Mouse (Mus musculus) CH12.LX (cell line): ENCODE data around the gene Ube2e1.
A peak's percentile ranks its signal among the peaks of the same experiment; 100 is the strongest.

Experiments used
- CTCF ChIP-seq, 2 experiments: IDR thresholded peaks in 1 of 2; conservative IDR thresholded peaks in 1 of 2; 2 replicates each; pipeline ENCODE4 v1.5.1; 2011 to 2012; ENCODE audit warnings: low read depth in 2 of 2, low read length in 2 of 2, improper control_type of control experiment in 1 of 2, inconsistent platforms in 1 of 2, mild to moderate bottlenecking in 1 of 2, moderate library complexity in 1 of 2
- EP300 ChIP-seq: IDR thresholded peaks from 2 replicates; pipeline ENCODE4 v1.6.1; 2011; ENCODE audit warnings: low read length, improper control_type of control experiment
- MAX ChIP-seq: IDR thresholded peaks from 2 replicates; pipeline ENCODE4 v1.6.1; 2011; ENCODE audit warnings: low read length, improper control_type of control experiment
- MEF2A ChIP-seq: IDR thresholded peaks from 2 replicates; pipeline ENCODE4 v1.6.1; 2014; ENCODE audit warnings: low read depth, mild to moderate bottlenecking, inconsistent platforms, low read length, improper control_type of control experiment, borderline replicate concordance
- MXI1 ChIP-seq: IDR thresholded peaks from 2 replicates; pipeline ENCODE4 v1.6.1; 2011; ENCODE audit warnings: mild to moderate bottlenecking, low read depth, low read length, improper control_type of control experiment
- MYC ChIP-seq: IDR thresholded peaks from 2 replicates; pipeline ENCODE4 v1.6.1; 2011; ENCODE audit warnings: low read depth, mild to moderate bottlenecking, improper control_type of control experiment, low read length
- POLR2A ChIP-seq: IDR thresholded peaks from 2 replicates; pipeline ENCODE4 v1.6.1; 2011; ENCODE audit warnings: low read depth, mild to moderate bottlenecking, improper control_type of control experiment, low read length
- RAD21 ChIP-seq: IDR thresholded peaks from 2 replicates; pipeline ENCODE4 v1.6.1; 2011; ENCODE audit warnings: low read depth, mild to moderate bottlenecking, low read length, improper control_type of control experiment, moderate library complexity
- TCF12 ChIP-seq: IDR thresholded peaks from 2 replicates; pipeline ENCODE4 v1.6.1; 2014; ENCODE audit warnings: low read depth, mild to moderate bottlenecking, inconsistent platforms, low read length, improper control_type of control experiment
- USF1 ChIP-seq: IDR thresholded peaks from 2 replicates; pipeline ENCODE4 v1.6.1; 2014; ENCODE audit warnings: low read depth, mild to moderate bottlenecking, inconsistent platforms, low read length, improper control_type of control experiment

DNA sequence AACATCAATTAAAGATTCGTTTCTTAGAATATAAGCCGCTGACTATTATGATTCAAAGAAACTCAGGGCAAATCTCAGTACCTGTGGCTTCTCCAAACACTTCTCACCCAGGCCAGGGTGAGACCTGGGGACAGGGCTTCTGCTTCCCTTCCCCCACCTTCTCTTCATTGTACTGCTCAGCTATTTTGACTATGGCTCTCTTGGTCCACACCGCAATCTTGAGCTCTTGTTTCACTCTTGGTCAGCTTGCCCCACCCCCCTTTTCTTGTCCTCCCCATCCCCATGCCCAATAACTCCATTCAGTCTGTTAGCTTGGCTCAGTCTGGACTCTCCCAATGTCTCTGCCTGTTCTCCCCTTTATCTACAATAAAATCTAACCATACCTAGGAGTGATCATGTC lies 46.2 kb downstream of the Ube2e1 start:
- TF ChIP-seq CTCF (conservative IDR thresholded peaks at IDR 0.05 in 1 of 2, IDR thresholded peaks at IDR 0.05 in 1 of 2; ENCODE audit: low read depth in 2 of 2, low read length in 2 of 2) (no peak), TCF12 (peak; percentile 48; the same call in 1 of the 2 replicates), MXI1 (peak; percentile 72; the same call in 1 of the 2 replicates), POLR2A (no peak), MEF2A (peak; percentile 16; the same call in 1 of the 2 replicates), MYC (no peak), USF1 (no peak), MAX (no peak), RAD21 (no peak), EP300 (peak; percentile 76)
